Mouse (Mus musculus): ENCODE data around the gene Ldhc. TPM values are rescaled to one million over a fixed set of nuclear protein-coding genes. Genes with fewer than 3 reads are reported as not detected.
"Not testable (repeated sequence)": the region's sequence is repeated elsewhere in the genome, so short reads cannot be mapped to it uniquely, and the experiment has no call there.

The Ldhc gene
- polyA plus RNA-seq, 1 experiment from 2014 or later, result not detected

- Histone ChIP-seq H3K4me2 (ENCODE audit: low read length) (no peak overlapping the region), H3K9ac (ENCODE audit: low read length) (no peak overlapping the region), H3K36me3 (ENCODE audit: control insufficient read depth, insufficient read depth, low read length) (no peaks in the 10 kb centered on the region), H3K27me3 (ENCODE audit: control insufficient read depth, insufficient read depth, low read length) (no peaks in the 10 kb centered on the region), H3K4me1 (ENCODE audit: control insufficient read depth in 2 of 2, insufficient read depth in 2 of 2, low read length in 2 of 2) (peaks cover 24 to 36% of the 10 kb centered on the region in 2 experiments), H3K27ac (replicated peaks in 1 of 2; ENCODE audit: control insufficient read depth in 1 of 2, insufficient read depth in 1 of 2, low read depth in 2 of 2, low read length in 2 of 2) (peak overlapping the region in 1 of 2 experiments; percentile 14; a peak in 1 of 4 replicates), H3K4me3 (ENCODE audit: control insufficient read depth in 1 of 2, insufficient read depth in 1 of 2, low read depth in 1 of 2, low read length in 2 of 2) (no peak overlapping the region), H3K9me3 (ENCODE audit: control insufficient read depth, low read length) (no peaks in the 10 kb centered on the region)
- no peak for ATAC-seq (ENCODE audit: insufficient number of reproducible peaks, insufficient read depth, low FRiP score, low read depth)
- 72% methylated on average over 8 of the region's 8 CpGs for WGBS
Measured at GRCm38 (mm10) chr7:46831693-46832092, 29.3 kb upstream of the Ldhc start.

DNA sequence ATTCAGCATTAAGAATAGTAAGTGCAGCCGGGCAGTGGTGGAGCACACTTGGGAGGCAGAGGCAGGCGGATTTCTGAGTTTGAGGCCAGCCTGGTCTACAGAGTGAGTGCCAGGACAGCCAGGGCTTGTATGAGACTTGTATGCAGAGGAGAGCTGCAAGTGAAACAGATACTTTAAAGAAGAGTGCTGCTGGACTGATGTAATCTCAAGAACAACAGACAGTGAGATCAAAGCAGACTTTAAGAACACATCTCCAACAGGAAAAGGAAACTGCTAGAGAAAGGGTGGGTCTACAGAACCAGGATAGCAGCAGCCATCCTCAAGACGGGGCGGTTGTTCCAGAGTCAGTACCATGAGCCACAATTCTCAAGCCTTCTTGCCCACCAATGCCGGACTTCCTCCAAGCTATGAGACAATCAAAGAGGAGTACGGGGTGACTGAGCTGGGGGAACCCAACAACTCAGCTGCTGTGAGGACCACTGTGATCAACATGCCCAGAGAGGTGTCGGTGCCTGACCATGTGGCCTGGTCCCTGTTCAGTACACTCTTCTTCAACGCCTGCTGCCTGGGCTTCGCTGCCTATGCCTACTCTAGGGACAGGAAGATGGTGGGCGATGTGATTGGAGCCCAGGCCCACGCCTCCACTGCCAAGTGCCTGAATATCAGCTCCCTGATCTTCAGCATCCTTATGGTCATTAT lies 28.7 kb upstream of the Ldhc start:
- H3K9ac ChIP-seq (ENCODE audit: low read length); H3K4me3 ChIP-seq (ENCODE audit: control insufficient read depth in 1 of 2, insufficient read depth in 1 of 2, low read depth in 1 of 2, low read length in 2 of 2); H3K4me2 ChIP-seq (ENCODE audit: low read length); H3K27me3 ChIP-seq (ENCODE audit: control insufficient read depth, insufficient read depth, low read length); H3K9me3 ChIP-seq (ENCODE audit: control insufficient read depth, low read length); H3K36me3 ChIP-seq (ENCODE audit: control insufficient read depth, insufficient read depth, low read length); H3K27ac ChIP-seq (replicated peaks in 1 of 2; ENCODE audit: control insufficient read depth in 1 of 2, insufficient read depth in 1 of 2, low read depth in 2 of 2, low read length in 2 of 2); ATAC-seq (ENCODE audit: insufficient number of reproducible peaks, insufficient read depth, low FRiP score, low read depth): not testable (repeated sequence)
- 88% methylated on average over 11 of the region's 11 CpGs for WGBS
- H3K4me1 ChIP-seq (ENCODE audit: control insufficient read depth in 2 of 2, insufficient read depth in 2 of 2, low read length in 2 of 2), result peaks cover 22 to 32% of the 10 kb centered on the region in 2 experiments

DNA sequence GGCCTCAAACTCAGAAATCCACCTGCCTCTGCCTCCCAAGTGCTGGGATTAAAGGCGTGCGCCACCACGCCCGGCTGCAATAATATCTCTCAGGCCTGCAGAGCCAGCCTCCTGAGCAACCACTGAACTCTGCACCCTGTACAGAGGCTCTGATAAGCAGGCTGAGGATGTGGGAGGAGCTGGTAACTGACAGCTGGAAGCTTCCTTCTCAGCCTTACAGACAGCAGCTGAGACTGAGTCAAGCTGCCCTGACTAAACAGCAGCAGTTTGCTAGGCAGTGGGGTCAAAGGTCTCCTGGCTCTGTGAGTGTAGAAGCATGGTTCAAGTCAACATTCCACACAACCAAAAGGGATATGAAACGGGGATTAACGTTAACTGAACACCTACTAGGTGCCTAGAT lies 27.7 kb upstream of the Ldhc start:
- peak; percentile 65 for ATAC-seq (ENCODE audit: insufficient number of reproducible peaks, insufficient read depth, low FRiP score, low read depth)
- H3K9me3 ChIP-seq (ENCODE audit: control insufficient read depth, low read length), result no peaks in the 10 kb centered on the region
- no peak overlapping the region for H3K4me3 ChIP-seq (ENCODE audit: control insufficient read depth in 1 of 2, insufficient read depth in 1 of 2, low read depth in 1 of 2, low read length in 2 of 2)
- no peaks in the 10 kb centered on the region for H3K36me3 ChIP-seq (ENCODE audit: control insufficient read depth, insufficient read depth, low read length)
- H3K9ac ChIP-seq (ENCODE audit: low read length), result no peak overlapping the region
- H3K27me3 ChIP-seq (ENCODE audit: control insufficient read depth, insufficient read depth, low read length), result no peaks in the 10 kb centered on the region
- H3K27ac ChIP-seq (replicated peaks in 1 of 2; ENCODE audit: control insufficient read depth in 1 of 2, insufficient read depth in 1 of 2, low read depth in 2 of 2, low read length in 2 of 2), result no peak overlapping the region; a peak in 1 of 4 replicates
- no peak overlapping the region for H3K4me2 ChIP-seq (ENCODE audit: low read length)
- WGBS, result 34% methylated on average over 6 of the region's 6 CpGs
- H3K4me1 ChIP-seq (ENCODE audit: control insufficient read depth in 2 of 2, insufficient read depth in 2 of 2, low read length in 2 of 2), result peaks cover 17 to 30% of the 10 kb centered on the region in 2 experiments

- no peak overlapping the region for H3K4me3 ChIP-seq (ENCODE audit: control insufficient read depth in 1 of 2, insufficient read depth in 1 of 2, low read depth in 1 of 2, low read length in 2 of 2)
- H3K27ac ChIP-seq (replicated peaks in 1 of 2; ENCODE audit: control insufficient read depth in 1 of 2, insufficient read depth in 1 of 2, low read depth in 2 of 2, low read length in 2 of 2), result no peak overlapping the region; a peak in 1 of 4 replicates
- no peaks in the 10 kb centered on the region for H3K9me3 ChIP-seq (ENCODE audit: control insufficient read depth, low read length)
- WGBS, result 79% methylated on average over 7 of the region's 7 CpGs
- H3K4me1 ChIP-seq (ENCODE audit: control insufficient read depth in 2 of 2, insufficient read depth in 2 of 2, low read length in 2 of 2), result peaks cover 19 to 35% of the 10 kb centered on the region in 2 experiments
- no peak for ATAC-seq (ENCODE audit: insufficient number of reproducible peaks, insufficient read depth, low FRiP score, low read depth)
- no peak overlapping the region for H3K4me2 ChIP-seq (ENCODE audit: low read length)
- no peaks in the 10 kb centered on the region for H3K27me3 ChIP-seq (ENCODE audit: control insufficient read depth, insufficient read depth, low read length)
- H3K9ac ChIP-seq (ENCODE audit: low read length), result no peak overlapping the region
- no peaks in the 10 kb centered on the region for H3K36me3 ChIP-seq (ENCODE audit: control insufficient read depth, insufficient read depth, low read length)
Measured at GRCm38 (mm10) chr7:46833670-46834255, 27.2 kb upstream of the Ldhc start.

- WGBS, result 50% methylated on average over 13 of the region's 14 CpGs
Measured at GRCm38 (mm10) chr7:46834994-46835610, 25.9 kb upstream of the Ldhc start.

DNA sequence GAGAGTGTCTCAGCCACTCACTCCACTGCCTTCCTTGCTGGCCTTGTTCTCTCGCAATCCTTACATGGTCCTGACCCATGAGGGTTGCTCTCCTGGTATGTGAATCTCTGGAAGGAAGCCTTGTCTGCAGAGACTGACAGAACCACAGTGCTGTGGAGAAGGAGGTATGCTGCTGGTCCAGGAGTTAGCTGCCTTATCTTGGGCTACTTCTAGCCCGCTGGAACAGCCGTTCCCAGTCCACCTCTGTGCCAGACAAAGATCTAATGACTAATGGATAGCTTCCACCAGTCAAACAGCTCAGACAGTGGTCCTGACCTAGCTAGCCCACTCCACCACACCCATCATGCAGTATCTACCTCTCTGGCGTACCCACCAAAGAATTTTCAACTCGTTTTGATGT lies 24.6 kb upstream of the Ldhc start:
- Histone ChIP-seq H3K4me1 (ENCODE audit: control insufficient read depth in 2 of 2, insufficient read depth in 2 of 2, low read length in 2 of 2) (peaks cover 15 to 31% of the 10 kb centered on the region in 2 experiments), H3K9me3 (ENCODE audit: control insufficient read depth, low read length) (no peaks in the 10 kb centered on the region), H3K4me3 (ENCODE audit: control insufficient read depth in 1 of 2, insufficient read depth in 1 of 2, low read depth in 1 of 2, low read length in 2 of 2) (no peak overlapping the region), H3K27ac (replicated peaks in 1 of 2; ENCODE audit: control insufficient read depth in 1 of 2, insufficient read depth in 1 of 2, low read depth in 2 of 2, low read length in 2 of 2) (no peak overlapping the region), H3K27me3 (ENCODE audit: control insufficient read depth, insufficient read depth, low read length) (no peaks in the 10 kb centered on the region), H3K4me2 (ENCODE audit: low read length) (no peak overlapping the region), H3K9ac (ENCODE audit: low read length) (no peak overlapping the region), H3K36me3 (ENCODE audit: control insufficient read depth, insufficient read depth, low read length) (no peaks in the 10 kb centered on the region)
- WGBS, result 66% methylated on average over 5 of the region's 5 CpGs
- no peak for ATAC-seq (ENCODE audit: insufficient number of reproducible peaks, insufficient read depth, low FRiP score, low read depth)

More at GRCm38 (mm10) chr7:46834994-46835610, 25.9 kb upstream of the Ldhc start:
- Histone ChIP-seq H3K4me2 (ENCODE audit: low read length) (no peak overlapping the region), H3K27me3 (ENCODE audit: control insufficient read depth, insufficient read depth, low read length) (no peaks in the 10 kb centered on the region), H3K4me3 (ENCODE audit: control insufficient read depth in 1 of 2, insufficient read depth in 1 of 2, low read depth in 1 of 2, low read length in 2 of 2) (no peak overlapping the region), H3K4me1 (ENCODE audit: control insufficient read depth in 2 of 2, insufficient read depth in 2 of 2, low read length in 2 of 2) (peaks cover 24 to 43% of the 10 kb centered on the region in 2 experiments), H3K9me3 (ENCODE audit: control insufficient read depth, low read length) (no peaks in the 10 kb centered on the region), H3K27ac (replicated peaks in 1 of 2; ENCODE audit: control insufficient read depth in 1 of 2, insufficient read depth in 1 of 2, low read depth in 2 of 2, low read length in 2 of 2) (no peak overlapping the region), H3K9ac (ENCODE audit: low read length) (no peak overlapping the region), H3K36me3 (ENCODE audit: control insufficient read depth, insufficient read depth, low read length) (no peaks in the 10 kb centered on the region)
- no peak for ATAC-seq (ENCODE audit: insufficient number of reproducible peaks, insufficient read depth, low FRiP score, low read depth)

GRCm38 (mm10) chr7:46837073-46837472 lies 23.9 kb upstream of the Ldhc start:
- no peaks in the 10 kb centered on the region for H3K36me3 ChIP-seq (ENCODE audit: control insufficient read depth, insufficient read depth, low read length)
- no peak overlapping the region for H3K9ac ChIP-seq (ENCODE audit: low read length)
- H3K27me3 ChIP-seq (ENCODE audit: control insufficient read depth, insufficient read depth, low read length), result no peaks in the 10 kb centered on the region
- H3K4me3 ChIP-seq (ENCODE audit: control insufficient read depth in 1 of 2, insufficient read depth in 1 of 2, low read depth in 1 of 2, low read length in 2 of 2), result no peak overlapping the region
- ATAC-seq (ENCODE audit: insufficient number of reproducible peaks, insufficient read depth, low FRiP score, low read depth), result no peak
- H3K27ac ChIP-seq (replicated peaks in 1 of 2; ENCODE audit: control insufficient read depth in 1 of 2, insufficient read depth in 1 of 2, low read depth in 2 of 2, low read length in 2 of 2), result no peak overlapping the region
- H3K4me1 ChIP-seq (ENCODE audit: control insufficient read depth in 2 of 2, insufficient read depth in 2 of 2, low read length in 2 of 2), result peaks cover 15 to 26% of the 10 kb centered on the region in 2 experiments
- no peak overlapping the region for H3K4me2 ChIP-seq (ENCODE audit: low read length)
- no peaks in the 10 kb centered on the region for H3K9me3 ChIP-seq (ENCODE audit: control insufficient read depth, low read length)
- 67% methylated on average over 5 of the region's 5 CpGs for WGBS
